Mouse (Mus musculus) liver (tissue): ENCODE measurements around the gene Cacna1a.

Experiments
- DNase-seq: peaks from one replicate; pipeline ENCODE4 v3.0.0-alpha.2; 2020; ENCODE audit warnings: mixed read lengths

Gene Cacna1a

GRCm38 (mm10) chr8:84545522-84545921 is 157.3 kb downstream of the Cacna1a start:
- DNase-seq, result no peak

- no peak for DNase-seq
Observed at GRCm38 (mm10) chr8:84552457-84552856, 164.2 kb downstream of the Cacna1a start.

GRCm38 (mm10) chr8:84553106-84553505 is 164.9 kb downstream of the Cacna1a start:
- DNase-seq, result no peak

GRCm38 (mm10) chr8:84553617-84554016 is 165.4 kb downstream of the Cacna1a start:
- DNase-seq, result no peak

GRCm38 (mm10) chr8:84554301-84555027 is 166.2 kb downstream of the Cacna1a start:
- DNase-seq, result peak; percentile 60

- no peak for DNase-seq
Observed at GRCm38 (mm10) chr8:84555269-84555668, 167.0 kb downstream of the Cacna1a start.

- DNase-seq, result no peak
Observed at GRCm38 (mm10) chr8:84557936-84558335, 169.7 kb downstream of the Cacna1a start.

- no peak for DNase-seq
Observed at GRCm38 (mm10) chr8:84559121-84559604, 170.9 kb downstream of the Cacna1a start.

- DNase-seq, result no peak
Observed at GRCm38 (mm10) chr8:84561698-84562097, 173.5 kb downstream of the Cacna1a start.

GRCm38 (mm10) chr8:84564042-84564441 is 175.8 kb downstream of the Cacna1a start:
- no peak for DNase-seq

GRCm38 (mm10) chr8:84565577-84566360 is 177.5 kb downstream of the Cacna1a start:
- DNase-seq, result no peak

- no peak for DNase-seq
Observed at GRCm38 (mm10) chr8:84566816-84567413, 178.7 kb downstream of the Cacna1a start.

GRCm38 (mm10) chr8:84567541-84567940 is 179.3 kb downstream of the Cacna1a start:
- DNase-seq, result peak; percentile 26

- no peak for DNase-seq
Observed at GRCm38 (mm10) chr8:84568737-84569136, 180.5 kb downstream of the Cacna1a start.

GRCm38 (mm10) chr8:84569921-84570673 is 181.9 kb downstream of the Cacna1a start:
- DNase-seq, result no peak

GRCm38 (mm10) chr8:84577432-84577831 is 189.2 kb downstream of the Cacna1a start:
- DNase-seq, result no peak

- DNase-seq, result peak; percentile 56
Observed at GRCm38 (mm10) chr8:84579595-84579994, 191.4 kb downstream of the Cacna1a start.

GRCm38 (mm10) chr8:84585311-84585710 is 197.1 kb downstream of the Cacna1a start:
- no peak for DNase-seq

- no peak for DNase-seq
Observed at GRCm38 (mm10) chr8:84586221-84586620, 198.0 kb downstream of the Cacna1a start.

GRCm38 (mm10) chr8:84588498-84588897 is 200.3 kb downstream of the Cacna1a start:
- DNase-seq, result peak; percentile 79

- peak; percentile 88 for DNase-seq
Observed at GRCm38 (mm10) chr8:84592015-84592662, 203.9 kb downstream of the Cacna1a start.

GRCm38 (mm10) chr8:84593143-84593542 is 204.9 kb downstream of the Cacna1a start:
- peak; percentile 59 for DNase-seq
